Mouse (Mus musculus) cerebellum, adult 11 months (tissue): ENCODE measurements around the gene Naaladl2.

Experiments
- DNase-seq: peaks from one replicate; pipeline ENCODE4 v3.0.0; 2022

Gene Naaladl2

DNA sequence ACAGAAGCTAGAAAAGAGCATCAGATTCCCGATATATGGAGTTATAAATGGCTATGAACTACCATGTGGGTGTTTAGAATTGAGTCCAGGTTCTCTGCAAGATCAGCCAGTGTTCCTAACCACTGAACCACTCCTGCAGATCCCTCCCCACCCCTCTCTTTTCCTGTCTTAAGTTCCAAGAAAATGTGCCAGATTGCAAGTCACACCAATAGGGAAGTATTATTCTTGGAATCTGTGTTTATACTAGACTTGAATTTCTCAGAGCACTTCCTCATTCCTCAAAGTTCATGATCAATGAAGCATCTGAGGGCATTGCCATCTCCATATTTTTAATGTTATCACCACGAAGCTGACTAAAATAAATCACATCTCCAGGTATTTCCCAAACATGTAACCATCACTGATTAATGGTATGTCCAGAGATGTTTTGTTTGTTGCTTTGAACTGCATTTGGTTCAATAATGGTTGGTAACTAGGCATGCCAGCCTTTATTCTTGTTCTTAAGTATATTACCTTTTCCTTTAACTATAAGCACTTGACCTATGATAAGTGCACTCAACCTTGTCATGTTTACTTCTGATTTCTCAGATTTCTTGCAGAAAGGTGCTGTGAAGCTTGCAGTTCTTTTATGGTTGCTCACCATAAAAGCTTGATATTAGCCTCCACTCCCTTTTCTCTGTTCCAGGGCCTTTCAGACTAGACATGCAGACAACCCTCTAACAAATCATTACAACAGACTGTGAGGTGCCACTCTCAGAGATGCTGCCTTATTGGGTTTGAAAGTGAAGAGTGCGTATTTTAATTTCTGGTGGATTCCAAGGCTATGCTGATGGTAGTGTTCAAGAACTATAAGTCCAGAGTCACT lies 475.8 kb downstream of the Naaladl2 start:
- DNase-seq, result no peak

DNA sequence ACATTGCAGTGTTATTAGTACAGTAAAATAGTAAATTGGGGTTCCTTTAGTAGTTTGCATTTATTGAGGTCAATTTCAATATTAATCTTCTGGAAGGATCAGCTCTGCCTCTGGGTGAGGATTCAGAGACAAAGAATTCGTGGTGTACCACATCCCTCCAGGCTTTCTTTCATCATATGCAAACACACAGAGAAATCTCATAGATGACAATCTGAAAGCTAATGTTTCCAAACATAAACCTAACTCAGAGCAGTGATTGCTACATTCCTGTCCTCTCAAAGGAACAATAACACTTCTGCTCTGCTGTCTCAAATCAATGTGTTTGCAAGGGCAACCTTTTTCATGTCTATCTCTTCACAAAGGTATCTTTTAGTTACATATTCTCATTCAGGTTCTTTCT lies 478.7 kb downstream of the Naaladl2 start:
- no peak for DNase-seq

DNA sequence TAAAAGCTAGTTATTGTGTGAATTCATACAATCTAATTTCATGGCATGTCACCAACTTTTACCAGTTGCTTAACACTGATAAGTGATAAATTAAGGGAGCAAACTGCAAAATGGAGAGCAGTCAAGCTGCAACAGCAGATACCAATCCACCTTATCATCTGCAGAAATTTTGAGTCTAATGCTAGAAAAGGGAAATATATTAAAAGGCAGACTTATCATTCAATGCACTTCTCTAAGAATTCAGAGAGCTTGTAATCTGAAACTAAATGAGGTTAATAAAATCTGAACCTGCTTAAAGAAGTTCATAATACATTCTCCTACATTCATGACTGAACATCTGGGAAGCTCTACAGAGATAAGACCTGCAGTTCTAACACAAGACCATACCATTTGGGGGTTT lies 480.3 kb downstream of the Naaladl2 start:
- no peak for DNase-seq

DNA sequence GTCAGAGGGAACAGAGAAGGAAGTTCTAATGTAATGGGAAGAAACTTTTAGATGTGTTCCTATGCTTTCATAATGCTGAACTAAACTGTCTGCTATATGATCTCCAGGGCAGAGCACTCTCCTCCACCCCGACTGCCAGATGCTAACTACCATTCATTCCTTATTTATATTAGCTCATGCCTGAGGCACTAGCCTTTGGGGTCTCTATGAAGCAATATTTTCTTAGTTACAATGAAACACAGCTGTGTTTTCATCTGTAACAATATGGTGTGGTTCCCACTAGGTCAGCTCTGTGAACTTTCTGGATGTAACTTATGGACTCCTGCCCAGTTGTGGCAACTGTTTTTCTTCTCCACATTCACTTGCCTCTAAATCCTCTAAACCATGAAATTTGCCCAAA lies 514.0 kb downstream of the Naaladl2 start:
- DNase-seq, result no peak

DNA sequence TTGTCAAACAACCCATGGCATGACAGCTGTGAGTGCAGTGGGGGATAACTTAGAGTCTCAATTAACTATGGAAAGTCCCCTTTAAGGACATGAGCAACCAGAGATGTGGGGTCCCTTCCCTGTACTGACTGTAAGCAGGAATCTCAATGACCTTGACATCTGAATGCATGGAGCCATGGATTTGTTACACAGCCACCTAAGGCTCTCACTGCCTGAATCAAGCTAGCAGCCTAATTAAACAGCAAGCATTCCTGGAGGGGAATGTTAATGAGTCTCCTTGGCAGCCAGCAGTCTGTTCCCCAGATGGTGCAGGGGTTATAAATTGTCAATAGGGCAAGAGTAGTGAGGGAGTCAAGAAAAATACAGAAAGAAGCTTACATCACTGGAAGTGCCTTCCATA lies 538.6 kb downstream of the Naaladl2 start:
- no peak for DNase-seq

DNA sequence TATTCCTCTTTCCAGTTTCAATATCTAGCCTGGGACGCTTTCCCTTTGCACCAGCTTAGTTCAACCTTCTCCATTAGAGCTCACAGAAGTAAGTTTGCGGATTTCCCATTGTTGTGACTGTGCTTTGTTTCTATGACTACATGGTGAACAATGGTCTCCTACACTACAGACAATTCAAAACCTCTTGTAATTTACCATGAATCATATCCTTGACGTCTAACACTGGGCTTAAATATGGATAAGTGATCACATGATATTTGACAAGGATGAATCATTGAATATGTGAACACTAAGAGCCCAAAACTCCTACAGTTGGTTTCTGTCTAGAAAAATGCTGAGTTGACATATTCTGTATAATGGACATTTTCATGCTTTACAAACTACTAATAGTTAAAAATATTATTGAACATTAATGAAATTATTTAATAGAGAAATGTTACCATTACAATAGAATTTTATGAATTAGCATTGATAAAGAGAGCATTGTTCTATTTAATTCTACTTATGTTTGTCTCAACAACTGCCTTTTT lies 539.2 kb downstream of the Naaladl2 start:
- no peak for DNase-seq

DNA sequence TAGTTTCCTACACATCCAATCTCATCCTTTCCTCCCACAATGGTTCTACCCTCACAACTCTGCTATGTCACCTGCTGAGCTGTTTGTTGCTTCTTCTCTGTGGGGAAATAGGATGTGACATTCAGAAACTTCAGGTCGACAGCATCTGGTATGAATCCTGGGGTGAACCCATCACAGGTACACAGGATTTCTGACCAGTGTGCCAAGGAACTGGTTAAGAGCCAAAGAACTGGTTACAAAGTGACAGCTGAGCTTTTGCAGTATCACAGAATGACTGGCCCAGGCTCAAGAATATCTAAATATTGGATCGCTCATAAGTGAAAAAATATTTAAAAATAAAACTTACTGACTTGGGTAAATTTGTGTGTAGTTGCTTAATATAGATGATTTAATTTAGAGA lies 548.6 kb downstream of the Naaladl2 start:
- DNase-seq, result peak; percentile 6

DNA sequence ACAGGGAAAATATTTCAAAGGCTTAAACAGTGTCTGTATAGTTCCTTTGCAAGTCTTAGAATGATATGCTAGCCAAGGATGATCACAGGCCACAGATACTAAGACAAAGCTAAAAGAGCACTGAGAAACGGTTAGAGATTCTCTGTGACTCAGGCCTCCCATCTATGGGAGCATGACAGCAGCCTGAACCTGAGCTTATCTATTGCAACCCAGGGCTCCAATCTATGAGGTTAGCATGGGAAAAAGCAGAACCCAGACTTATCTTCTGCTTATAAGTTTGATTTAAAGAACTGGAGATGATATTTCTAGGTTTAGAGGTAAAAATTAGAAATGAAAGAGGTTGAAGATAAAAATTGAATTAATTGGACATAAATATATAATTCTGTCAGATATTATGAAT lies 587.4 kb downstream of the Naaladl2 start:
- DNase-seq, result no peak

DNA sequence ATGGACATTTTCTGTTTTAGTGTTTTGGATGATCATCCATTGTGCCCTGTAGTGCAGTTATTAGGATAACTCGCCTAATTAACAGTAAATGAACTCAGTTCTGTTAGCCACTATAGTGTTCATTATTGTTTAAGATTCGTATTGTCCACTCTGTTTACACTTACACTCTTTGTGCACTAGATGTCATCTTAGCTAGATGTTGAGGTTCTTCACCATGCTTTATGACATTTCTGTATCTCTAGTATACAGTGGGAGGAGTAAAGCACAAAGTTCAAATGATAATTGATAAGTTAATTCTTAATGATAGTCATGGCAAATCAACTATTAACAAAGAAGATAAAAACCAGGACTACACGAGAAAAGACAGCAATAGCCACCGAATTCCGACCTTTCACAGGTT lies 590.4 kb downstream of the Naaladl2 start:
- no peak for DNase-seq

DNA sequence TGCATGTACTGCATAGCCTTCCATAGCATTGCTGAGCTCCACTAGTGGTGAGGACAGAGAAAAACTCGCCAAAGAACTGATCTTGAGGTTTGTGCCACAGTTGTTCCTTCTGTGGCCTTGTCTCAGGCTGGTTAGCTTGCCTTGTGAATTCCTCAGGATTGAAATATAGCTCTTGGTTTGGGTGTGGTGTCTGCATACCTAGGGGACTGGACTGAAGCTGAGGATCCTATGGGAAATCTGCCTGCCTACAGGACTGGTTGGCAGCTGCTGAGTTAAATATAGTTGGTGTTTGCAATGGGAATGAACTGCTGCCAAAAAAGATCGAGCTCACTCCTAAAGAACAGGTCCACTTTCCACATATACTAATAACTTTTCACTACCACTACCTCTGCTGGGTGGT lies 591.4 kb downstream of the Naaladl2 start:
- DNase-seq, result no peak

DNA sequence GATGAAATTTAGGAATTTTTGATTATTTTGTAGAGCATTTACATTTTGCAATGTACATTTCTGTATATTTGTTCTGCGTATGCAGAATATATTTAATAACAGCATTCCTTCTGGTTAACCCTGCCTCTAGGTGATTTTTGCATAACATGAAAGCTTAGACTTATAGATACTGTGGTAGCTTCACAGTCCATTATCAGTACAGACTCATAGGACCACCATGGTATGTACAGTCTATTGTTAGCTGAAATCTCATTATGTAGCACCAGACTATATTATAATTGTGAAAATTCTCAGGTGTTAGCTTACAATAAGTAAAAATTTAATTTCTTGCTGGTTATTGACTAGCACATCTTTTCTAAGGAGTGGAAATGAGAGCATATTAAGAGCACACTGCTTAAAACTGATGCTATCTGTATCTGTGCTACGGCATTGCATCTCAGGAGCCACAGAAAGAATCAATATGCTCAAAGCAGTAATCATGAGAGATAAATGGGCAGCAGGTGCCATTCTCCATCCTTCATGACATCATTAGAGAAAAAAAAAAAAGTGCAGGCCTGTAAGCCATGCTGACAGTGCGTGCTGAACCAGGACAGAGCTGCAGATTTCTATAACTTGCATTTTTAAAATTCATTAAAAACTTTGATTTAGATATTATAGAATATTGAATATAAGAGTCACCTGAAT lies 610.1 kb downstream of the Naaladl2 start:
- no peak for DNase-seq

DNA sequence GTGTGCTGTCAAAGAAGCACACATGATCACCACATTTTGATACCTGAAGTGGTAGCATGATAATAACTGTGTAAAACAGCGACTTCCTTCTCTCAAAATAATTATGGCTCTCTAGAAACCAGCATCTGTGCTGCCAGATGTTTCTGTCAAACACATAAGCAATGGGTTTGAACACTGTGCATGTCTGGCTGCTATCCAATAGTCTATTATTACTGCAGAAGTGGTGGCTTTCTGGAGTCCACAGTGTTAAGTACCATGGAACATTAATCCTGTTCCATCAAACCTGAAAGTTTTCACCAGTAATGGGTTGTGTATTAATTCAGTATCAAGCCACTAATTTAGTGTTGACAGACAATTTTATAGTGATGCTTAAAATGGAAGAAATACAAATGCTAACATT lies 629.1 kb downstream of the Naaladl2 start:
- no peak for DNase-seq

DNA sequence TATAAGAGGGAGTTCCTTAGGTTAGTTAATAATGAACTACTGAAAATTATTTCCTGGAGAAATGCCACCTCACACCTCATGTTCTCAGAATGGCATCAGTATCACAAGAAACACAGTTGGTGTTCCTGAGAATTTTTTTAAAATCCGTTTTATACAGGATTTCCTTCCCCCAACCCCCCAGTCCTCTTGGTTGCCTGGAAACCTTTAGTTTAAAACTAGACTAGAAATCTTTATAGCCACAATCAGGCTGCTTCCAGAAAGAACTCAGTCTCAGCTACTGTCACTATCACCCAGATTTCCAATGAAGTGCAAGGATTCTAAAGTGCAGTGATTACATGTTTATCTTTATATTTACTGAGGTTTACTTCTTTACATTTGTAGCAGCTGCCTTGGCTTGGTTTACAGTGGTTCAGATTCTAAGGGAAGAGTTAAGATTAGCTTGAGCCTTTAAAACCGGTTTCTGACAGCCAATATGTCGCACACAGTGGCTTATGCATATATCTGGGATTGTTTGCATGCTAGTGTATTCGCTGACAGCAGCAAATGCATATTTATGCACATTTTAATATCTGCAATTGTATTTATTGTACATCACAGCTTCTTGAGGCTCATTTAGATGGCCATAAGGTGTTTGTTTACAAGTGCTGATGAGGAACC lies 657.5 kb downstream of the Naaladl2 start:
- DNase-seq, result no peak

DNA sequence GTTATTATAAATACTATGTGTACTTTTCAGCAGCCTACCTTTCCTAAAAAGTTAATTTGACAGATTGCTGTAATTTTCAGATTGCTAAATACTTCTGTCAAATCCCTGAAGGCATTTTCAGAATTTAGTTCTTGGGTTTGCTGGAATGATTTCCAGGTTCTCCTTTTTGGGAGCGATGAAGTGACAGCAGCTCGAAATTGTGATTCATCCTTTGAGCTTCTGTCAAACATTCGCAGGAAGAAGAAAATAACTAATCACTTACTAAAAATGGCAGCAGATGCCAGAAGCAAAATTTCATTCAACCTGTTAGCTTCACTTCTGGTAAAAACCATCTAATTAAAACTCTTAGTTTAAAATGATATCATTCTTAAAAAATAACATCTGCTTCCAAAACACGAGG lies 680.1 kb downstream of the Naaladl2 start:
- no peak for DNase-seq

DNA sequence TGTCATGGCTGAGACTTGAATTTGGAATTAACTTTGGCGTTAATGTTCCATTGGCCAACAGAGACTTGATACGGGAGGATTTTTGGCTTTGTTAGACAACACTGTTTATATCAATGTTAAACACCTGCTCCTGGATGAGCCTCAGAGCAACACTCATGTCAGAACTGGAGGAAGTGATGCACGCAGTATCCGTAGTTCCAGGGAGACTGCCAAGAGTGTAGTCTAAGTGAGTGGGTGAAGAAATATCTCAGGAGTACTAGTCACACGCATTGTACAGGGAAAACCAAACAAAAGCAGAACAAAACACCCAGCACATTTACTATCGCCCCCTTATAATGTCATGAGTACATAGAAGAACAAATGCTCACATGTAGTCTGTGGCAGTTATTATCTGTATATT lies 703.4 kb downstream of the Naaladl2 start:
- DNase-seq, result no peak

DNA sequence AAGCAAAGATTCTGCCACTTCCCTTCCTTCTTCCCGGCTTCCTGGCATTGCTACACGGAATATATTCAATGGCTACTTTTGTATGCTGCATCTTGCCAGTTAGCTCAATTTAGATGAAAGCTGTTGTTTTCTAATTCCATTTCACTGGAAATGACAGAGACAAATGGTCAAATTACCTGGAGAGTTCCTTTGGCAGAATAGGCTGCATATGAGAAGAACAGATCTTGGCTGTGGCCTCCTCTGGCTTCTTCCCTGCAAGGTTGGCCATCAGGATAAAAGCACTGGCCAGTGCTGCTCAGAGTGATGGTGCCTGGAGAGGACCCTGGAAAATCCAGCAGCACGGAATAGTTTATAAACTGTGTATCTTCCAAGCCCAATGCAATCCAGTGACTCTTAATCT lies 711.3 kb downstream of the Naaladl2 start:
- DNase-seq, result peak; percentile 6

DNA sequence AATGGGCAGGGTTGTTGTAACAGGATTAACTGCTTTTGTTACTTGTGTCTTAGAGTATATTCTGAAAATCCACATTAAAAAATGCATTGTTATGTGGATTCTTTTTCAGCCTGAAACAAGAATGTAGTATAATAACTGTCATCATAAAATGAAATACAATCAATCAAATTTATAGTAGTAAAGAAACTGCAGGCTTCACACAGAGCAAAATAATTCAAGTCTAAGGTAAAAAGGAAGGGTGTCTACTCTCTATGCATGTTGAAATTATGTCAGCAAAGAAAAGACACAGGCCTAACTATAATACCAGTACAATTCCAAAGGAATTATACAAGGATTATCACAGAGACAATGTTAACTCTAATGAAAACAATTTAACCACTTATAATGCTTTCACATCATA lies 752.3 kb downstream of the Naaladl2 start:
- DNase-seq, result no peak

DNA sequence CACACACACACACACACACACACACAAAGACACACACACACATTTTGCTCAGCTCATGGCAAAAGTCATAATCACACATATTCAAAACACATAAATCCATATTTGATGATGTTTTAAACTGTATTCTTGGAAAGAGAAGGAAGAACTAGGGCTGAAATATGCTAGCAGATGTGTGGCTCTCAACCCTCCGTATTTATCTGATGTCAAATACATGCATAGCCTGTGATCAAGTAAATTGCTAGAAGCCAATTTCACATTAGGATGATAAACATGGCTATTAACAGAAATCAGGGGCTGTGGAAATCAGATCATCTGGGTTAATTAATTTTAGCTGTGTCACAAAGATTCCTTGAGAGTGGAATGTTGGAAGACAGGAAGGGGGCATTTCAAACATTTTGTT lies 752.8 kb downstream of the Naaladl2 start:
- DNase-seq, result no peak

DNA sequence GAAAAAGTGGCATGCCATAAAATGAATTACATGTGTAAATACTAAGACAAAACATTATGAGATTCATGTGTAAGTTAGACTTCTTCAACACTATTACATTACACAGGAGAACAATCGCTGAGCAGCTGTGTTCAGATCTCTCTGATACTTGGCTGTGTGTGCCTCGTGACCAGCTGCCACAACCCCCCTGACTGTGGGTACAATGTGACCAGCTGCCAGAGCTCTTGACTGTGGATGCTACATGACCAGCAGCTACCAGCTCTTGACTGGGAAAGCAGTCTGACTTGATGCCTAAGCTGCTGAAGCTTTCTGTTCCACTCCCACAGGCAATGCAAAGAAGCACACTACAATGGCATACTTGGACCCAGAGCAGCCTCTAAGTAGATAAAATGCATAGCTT lies 789.1 kb downstream of the Naaladl2 start:
- no peak for DNase-seq

DNA sequence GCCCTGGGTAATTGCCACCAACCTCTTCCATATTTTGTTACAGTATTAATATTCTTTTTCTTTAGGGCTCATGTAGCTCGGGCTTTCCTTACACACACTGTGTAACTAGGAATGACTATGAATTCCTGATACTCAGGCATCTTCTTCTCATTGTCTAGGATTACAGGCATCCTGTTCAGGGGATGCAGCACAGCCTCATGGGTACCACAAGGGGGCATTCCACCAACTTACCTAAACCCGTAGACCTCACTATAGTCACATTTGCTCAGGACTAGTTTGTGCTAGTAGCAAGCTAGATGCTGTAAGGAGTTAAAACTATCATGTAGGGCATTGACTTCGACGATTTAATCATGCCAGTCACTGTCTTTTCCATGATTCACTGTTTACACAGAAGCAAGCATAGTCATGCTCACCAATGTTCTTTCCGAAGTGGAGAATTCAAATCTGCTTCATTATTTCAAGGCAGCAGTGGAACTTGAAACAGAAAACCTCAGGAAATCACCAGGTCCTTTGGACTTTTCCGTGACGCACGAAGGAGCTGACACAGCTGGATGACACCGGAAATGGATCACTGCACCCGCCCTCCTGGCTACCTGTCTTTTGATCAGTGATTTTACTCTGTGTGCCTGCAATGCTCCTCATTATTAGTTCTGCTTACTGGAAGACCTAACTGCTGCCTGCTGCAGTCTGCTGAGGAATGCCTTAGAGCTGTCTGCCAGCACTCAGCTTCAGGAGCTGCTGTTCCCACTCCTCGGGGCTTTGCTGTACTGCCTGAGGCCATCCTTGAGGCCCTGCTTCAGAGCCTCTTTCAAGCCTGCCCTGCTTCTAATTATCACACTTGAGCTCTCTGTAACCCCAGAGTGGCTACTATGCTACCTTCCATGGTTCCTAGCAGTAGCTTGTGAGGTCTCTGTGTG lies 822.3 kb downstream of the Naaladl2 start:
- no peak for DNase-seq

DNA sequence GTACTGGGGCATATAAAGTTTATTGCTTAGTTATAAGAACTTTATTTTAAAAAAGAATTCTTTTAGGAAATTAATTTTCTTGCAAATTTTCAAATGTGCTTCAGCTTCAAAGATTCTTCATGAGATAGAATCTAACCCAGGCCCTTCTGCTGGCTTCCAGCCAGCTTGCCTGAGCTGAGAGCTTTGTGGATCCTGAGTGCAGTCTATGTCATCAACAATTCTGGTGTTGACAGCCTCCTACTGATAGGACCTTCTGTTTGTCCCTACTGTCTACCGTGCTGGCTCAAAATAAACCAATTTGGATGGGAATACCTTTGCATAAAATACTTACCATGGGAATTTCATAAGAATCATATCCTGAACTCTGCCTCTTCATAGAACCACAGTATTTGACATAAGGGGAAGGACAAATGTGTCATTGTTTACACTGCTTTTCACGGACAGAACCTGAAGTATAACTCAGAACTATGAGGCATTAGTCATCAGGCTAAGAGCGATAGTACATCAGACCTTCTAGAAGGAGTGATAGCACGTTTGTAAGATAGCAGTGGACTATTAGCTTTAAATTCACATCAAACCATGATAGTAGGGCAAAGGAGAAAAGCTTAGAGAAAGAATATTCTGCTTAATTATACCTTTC lies 829.3 kb downstream of the Naaladl2 start:
- DNase-seq, result peak; percentile 79

DNA sequence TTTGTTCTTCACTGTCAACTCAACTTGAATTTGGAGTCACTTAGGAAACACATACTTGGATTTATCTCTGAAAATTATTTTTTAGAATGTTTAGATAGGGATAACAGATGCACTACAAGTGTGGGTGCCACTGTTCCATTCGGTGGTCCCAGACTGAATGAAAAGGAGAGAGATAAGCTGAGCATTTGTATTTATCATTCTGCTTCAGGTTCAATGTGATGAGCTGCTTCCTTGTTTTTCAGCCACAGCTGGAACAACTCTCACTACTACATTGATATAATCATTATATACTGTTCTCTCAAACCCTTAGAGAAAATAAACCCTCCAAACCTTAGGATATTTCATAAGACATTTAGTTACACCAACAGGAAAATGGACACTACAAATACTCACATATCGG lies 918.6 kb downstream of the Naaladl2 start:
- no peak for DNase-seq
